Mouse (Mus musculus) megakaryocyte, embryonic 14.5 days (primary cell): ENCODE measurements around the gene Rabgef1.

Experiments
- FLI1 ChIP-seq: IDR thresholded peaks from 2 replicates; pipeline ENCODE4 v1.6.1; 2012; ENCODE audit warnings: low read length, inconsistent platforms, mixed read lengths
- GATA1 ChIP-seq: IDR thresholded peaks from 3 replicates; pipeline ENCODE4 v1.6.1; 2012; ENCODE audit warnings: mixed read lengths, low read length, inconsistent platforms, borderline replicate concordance

- TF ChIP-seq GATA1 (no peak), FLI1 (no peak)
Observed at GRCm38 (mm10) chr5:130191865-130192264, 20.3 kb downstream of the Rabgef1 start.
